ENCODE assay signal across 8 mouse cellular contexts in the genomic region with DNA sequence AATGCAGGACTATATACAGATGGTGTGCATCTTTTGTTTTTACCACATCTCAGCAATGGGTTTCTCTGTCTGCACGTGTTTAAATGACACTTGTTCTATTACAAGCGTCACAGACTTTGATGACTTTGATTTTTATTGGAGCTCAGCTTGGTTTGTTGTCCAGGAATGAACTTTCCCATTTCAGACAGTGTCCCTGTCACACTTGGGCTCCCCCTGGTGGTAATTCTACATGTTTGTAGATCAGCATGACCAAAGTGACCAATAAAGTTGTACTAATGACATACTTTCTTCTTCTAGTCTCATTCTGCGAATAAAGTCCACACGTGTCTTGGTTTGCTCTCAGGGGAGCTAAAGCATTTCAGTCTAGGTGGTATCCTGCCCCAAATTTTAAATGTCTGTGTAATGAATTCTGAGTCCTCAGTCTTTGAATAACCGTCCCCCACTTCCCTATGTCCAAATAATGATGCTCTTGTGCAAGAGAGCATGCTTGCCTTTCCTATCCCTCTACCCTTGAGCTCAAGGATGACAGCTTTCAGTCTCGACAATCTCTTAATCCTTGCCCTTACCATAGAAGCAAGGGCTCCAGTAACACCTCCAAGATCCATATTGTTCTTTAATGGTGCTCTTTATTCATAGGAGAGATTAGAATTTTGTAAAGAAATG. TPM values are rescaled to one million over a fixed set of nuclear protein-coding genes. Genes with fewer than 3 reads are reported as not detected.
A peak's percentile ranks its signal among the peaks of the same experiment; 100 is the strongest.
DNase-seq lines count a peak whose midpoint lies in the region; ATAC-seq and TF ChIP-seq lines count a peak whose summit lies in the region.
"Had no signal": no experiment of that assay in that cellular context is flagged by ENCODE, and none has a peak within 500 bp of the region (broad histone marks: within the 10 kb centered on the region; RNA-seq: fewer than 3 reads in every experiment).

No protein-coding gene starts in this region.

- H3K27me3 ChIP-seq in kidney, adult 2 months (replicated peaks; ENCODE audit: control insufficient read depth, insufficient read depth, low read length), result no peaks in the 10 kb centered on the region
- H3K27me3 ChIP-seq in kidney, embryonic 16.5 days (ENCODE audit: insufficient read depth, low read length), result no peaks in the 10 kb centered on the region
- H3K27me3 ChIP-seq in CH12.LX (replicated peaks), result no peaks in the 10 kb centered on the region
- H3K27me3 ChIP-seq in neural tube, embryonic 11.5 days (ENCODE audit: control insufficient read depth, insufficient read depth, low read length), result no peaks in the 10 kb centered on the region
- H3K27me3 ChIP-seq: lung, embryonic 15.5 days had no signal

- peak; percentile 51 for TF ChIP-seq RAD21 in CH12.LX (IDR thresholded peaks at IDR 0.05; ENCODE audit: low read depth, low read length)

- TF ChIP-seq CTCF in kidney, adult 2 months (conservative IDR thresholded peaks at IDR 0.05; ENCODE audit: insufficient read depth, insufficient read length, low read depth, low read length), result peak; percentile 43
- peak; percentile 75 for TF ChIP-seq CTCF in CH12.LX (conservative IDR thresholded peaks at IDR 0.05 in 1 of 2, IDR thresholded peaks at IDR 0.05 in 1 of 2; ENCODE audit: low read depth in 2 of 2, low read length in 2 of 2)
- TF ChIP-seq CTCF in layer of hippocampus, adult 2 months (conservative IDR thresholded peaks at IDR 0.05), result peak; percentile 86

- H3K36me3 ChIP-seq in kidney, adult 2 months (ENCODE audit: control insufficient read depth, insufficient read depth, low read length), result no peaks in the 10 kb centered on the region
- no peaks in the 10 kb centered on the region for H3K36me3 ChIP-seq in kidney, embryonic 16.5 days (ENCODE audit: insufficient read depth, low read length)
- no peaks in the 10 kb centered on the region for H3K36me3 ChIP-seq in CH12.LX (replicated peaks in 1 of 2; ENCODE audit: control insufficient read depth in 1 of 2, insufficient read depth in 1 of 2, low read length in 1 of 2)
- no peaks in the 10 kb centered on the region for H3K36me3 ChIP-seq in neural tube, embryonic 11.5 days (ENCODE audit: control insufficient read depth, insufficient read depth, low read length)
- H3K36me3 ChIP-seq: lung, embryonic 15.5 days had no signal

- TF ChIP-seq POLR2A in kidney, adult 2 months (IDR thresholded peaks at IDR 0.05; ENCODE audit: low read depth, low read length), result no peak
- TF ChIP-seq POLR2A in CH12.LX (IDR thresholded peaks at IDR 0.05; ENCODE audit: low read depth, low read length), result no peak

- H3K27ac ChIP-seq in kidney, adult 2 months (ENCODE audit: insufficient read depth, low read depth, low read length), result no peak overlapping the region
- H3K27ac ChIP-seq in kidney, embryonic 16.5 days (ENCODE audit: low read length), result no peak overlapping the region
- H3K27ac ChIP-seq in CH12.LX (ENCODE audit: insufficient read depth, low read depth), result no peak overlapping the region
- no peak overlapping the region for H3K27ac ChIP-seq in layer of hippocampus, adult 2 months
- no peak overlapping the region for H3K27ac ChIP-seq in neural tube, embryonic 11.5 days (ENCODE audit: low read depth, low read length)
- H3K27ac ChIP-seq: lung, embryonic 15.5 days had no signal

- in situ Hi-C loops in CH12.LX (cut with MboI; ENCODE audit: low pct_ligation_motif_present, low pct_unique_long_range_greater_than_20kb, low sequenced_read_pairs), result no loop called here

- H3K4me3 ChIP-seq in kidney, adult 2 months (ENCODE audit: insufficient read depth, low read depth, low read length), result no peak overlapping the region
- H3K4me3 ChIP-seq in kidney, embryonic 16.5 days (ENCODE audit: low read length), result no peak overlapping the region
- H3K4me3 ChIP-seq in CH12.LX (replicated peaks in 1 of 3; ENCODE audit: low read depth in 2 of 3, low read length in 2 of 3, poor library complexity in 1 of 3), result no peak overlapping the region
- no peak overlapping the region for H3K4me3 ChIP-seq in layer of hippocampus, adult 2 months
- H3K4me3 ChIP-seq in neural tube, embryonic 11.5 days (ENCODE audit: low read depth, low read length), result no peak overlapping the region
- H3K4me3 ChIP-seq: lung, embryonic 15.5 days had no signal

- H3K4me1 ChIP-seq in kidney, adult 2 months (ENCODE audit: control insufficient read depth, insufficient read depth, low read length), result no peaks in the 10 kb centered on the region; the same call in 1 of the 2 replicates
- H3K4me1 ChIP-seq in kidney, embryonic 16.5 days (ENCODE audit: insufficient read depth, low read length), result no peaks in the 10 kb centered on the region
- no peaks in the 10 kb centered on the region for H3K4me1 ChIP-seq in CH12.LX (ENCODE audit: control insufficient read depth in 1 of 2, insufficient read depth in 2 of 2)
- no peaks in the 10 kb centered on the region for H3K4me1 ChIP-seq in neural tube, embryonic 11.5 days (ENCODE audit: control insufficient read depth, insufficient read depth, low read length)
- H3K4me1 ChIP-seq: lung, embryonic 15.5 days had no signal

- WGBS in kidney, adult 2 months, result 35% methylated on average over 6 of the region's 6 CpGs
- WGBS in kidney, embryonic 16.5 days, result 52% methylated on average over 6 of the region's 6 CpGs
- 61% methylated on average over 6 of the region's 6 CpGs for WGBS in neural tube, embryonic 11.5 days

- no peak for TF ChIP-seq EP300 in CH12.LX (IDR thresholded peaks at IDR 0.05; ENCODE audit: low read length)

- DNase-seq in kidney, adult 2 months, result peak; percentile 60
- peak; percentile 52 for DNase-seq in CH12.LX (ENCODE audit: extremely low read depth)
- DNase-seq in R1 (ENCODE audit: low read depth, low spot score), result peak; percentile 67
- peak; percentile 83 for DNase-seq in embryo, embryonic 11 days
- DNase-seq in layer of hippocampus, adult 2 months (ENCODE audit: low spot score in 2 of 2), result peak; percentile 36 to 38
- DNase-seq in neural tube, embryonic 11.5 days (ENCODE audit: low spot score), result peak; percentile 53

- H3K79me2 ChIP-seq in CH12.LX (replicated peaks; ENCODE audit: control insufficient read depth, extremely low read depth, insufficient read depth, poor library complexity, severe bottlenecking), result no peaks in the 10 kb centered on the region

- no peak for ATAC-seq in kidney, embryonic 16.5 days (ENCODE audit: low FRiP score, low TSS enrichment)
- no peak for ATAC-seq in neural tube, embryonic 11.5 days (ENCODE audit: insufficient read depth, low FRiP score, low TSS enrichment)

- peaks cover 6% of the 10 kb centered on the region for H3K9me3 ChIP-seq in kidney, embryonic 16.5 days (ENCODE audit: low read length)
- no peaks in the 10 kb centered on the region for H3K9me3 ChIP-seq in CH12.LX (replicated peaks; ENCODE audit: low read length)
- H3K9me3 ChIP-seq in neural tube, embryonic 11.5 days (ENCODE audit: control insufficient read depth, low read length), result no peaks in the 10 kb centered on the region
- H3K9me3 ChIP-seq: lung, embryonic 15.5 days had no signal

- no peak overlapping the region for H3K9ac ChIP-seq in kidney, embryonic 16.5 days (replicated peaks; ENCODE audit: low read length)
- no peak overlapping the region for H3K9ac ChIP-seq in CH12.LX (ENCODE audit: insufficient read depth, low read depth)
- H3K9ac ChIP-seq in neural tube, embryonic 11.5 days (ENCODE audit: low read length), result no peak overlapping the region
- H3K9ac ChIP-seq: lung, embryonic 15.5 days had no signal

- no peak overlapping the region for H3K4me2 ChIP-seq in kidney, embryonic 16.5 days (replicated peaks; ENCODE audit: low read depth, low read length)
- 0 out of 2 replicates have a peak overlapping the region, but pooled peaks have one; percentile 36 for H3K4me2 ChIP-seq in CH12.LX (ENCODE audit: insufficient read depth, low read depth, poor library complexity, severe bottlenecking)
- no peak overlapping the region for H3K4me2 ChIP-seq in neural tube, embryonic 11.5 days (ENCODE audit: low read depth)
- H3K4me2 ChIP-seq: lung, embryonic 15.5 days had no signal

- dilution Hi-C loops in CH12.LX (cut with MboI; ENCODE audit: extremely low pct_ligation_motif_present, extremely low pct_unique_long_range_greater_than_20kb, low sequenced_read_pairs), result no loop called here

RNA-seq across cellular contexts. Expression of gene Taar9, which starts 1.9 kb away (rescaled TPM):
- not detected in 2 replicates for polyA plus RNA-seq in kidney, adult 2 months (2012; rRNA removed)
- polyA plus RNA-seq in kidney, embryonic 16.5 days (2015; fragmentation: Nextera tagmentation; extraction: Ambion mirVana), result not detected in 2 replicates
- not detected in 2 replicates for total RNA-seq in CH12.LX (2012; rRNA removed)
- total RNA-seq in CH12.LX (2014; rRNA removed), result not detected in 2 replicates
- not detected in 2 replicates for polyA plus RNA-seq in CH12.LX (2012; ENCODE audit: insufficient read length, low read depth)
- total RNA-seq in layer of hippocampus, adult 2 months (2021), result not detected
- not detected in 2 replicates for polyA plus RNA-seq in neural tube, embryonic 11.5 days (2014; fragmentation: Nextera tagmentation; extraction: Ambion mirVana)
- polyA plus RNA-seq: lung, embryonic 15.5 days had no signal

RNA-seq across cellular contexts. Expression of gene Taar8c, which starts 9.5 kb away (rescaled TPM):
- not detected in 2 replicates for polyA plus RNA-seq in kidney, adult 2 months (2012; rRNA removed)
- polyA plus RNA-seq in kidney, embryonic 16.5 days (2015; fragmentation: Nextera tagmentation; extraction: Ambion mirVana), result not detected in 2 replicates
- total RNA-seq in CH12.LX (2012; rRNA removed) (not detected in 2 replicates), CH12.LX (2014; rRNA removed) (not detected in 2 replicates)
- polyA plus RNA-seq in CH12.LX (2012; ENCODE audit: insufficient read length, low read depth), result not detected in 2 replicates
- total RNA-seq in layer of hippocampus, adult 2 months (2021), result not detected
- polyA plus RNA-seq in neural tube, embryonic 11.5 days (2014; fragmentation: Nextera tagmentation; extraction: Ambion mirVana), result not detected in 2 replicates
- polyA plus RNA-seq: lung, embryonic 15.5 days had no signal

RNA-seq across cellular contexts. Expression of gene Taar8b, which starts 19.2 kb away (rescaled TPM):
- polyA plus RNA-seq in kidney, adult 2 months (2012; rRNA removed), result not detected in 2 replicates
- not detected in 2 replicates for polyA plus RNA-seq in kidney, embryonic 16.5 days (2015; fragmentation: Nextera tagmentation; extraction: Ambion mirVana)
- total RNA-seq in CH12.LX (2012; rRNA removed) (not detected in 2 replicates), CH12.LX (2014; rRNA removed) (not detected in 2 replicates)
- not detected in 2 replicates for polyA plus RNA-seq in CH12.LX (2012; ENCODE audit: insufficient read length, low read depth)
- total RNA-seq in layer of hippocampus, adult 2 months (2021), result not detected
- not detected in 2 replicates for polyA plus RNA-seq in neural tube, embryonic 11.5 days (2014; fragmentation: Nextera tagmentation; extraction: Ambion mirVana)
- polyA plus RNA-seq: lung, embryonic 15.5 days had no signal

RNA-seq across cellular contexts. Expression of gene Taar8a, which starts 34.9 kb away (rescaled TPM):
- polyA plus RNA-seq in kidney, adult 2 months (2012; rRNA removed), result not detected in 2 replicates
- polyA plus RNA-seq in kidney, embryonic 16.5 days (2015; fragmentation: Nextera tagmentation; extraction: Ambion mirVana), result not detected in 2 replicates
- not detected in 2 replicates for total RNA-seq in CH12.LX (2012; rRNA removed)
- total RNA-seq in CH12.LX (2014; rRNA removed), result not detected in 2 replicates
- not detected in 2 replicates for polyA plus RNA-seq in CH12.LX (2012; ENCODE audit: insufficient read length, low read depth)
- not detected for total RNA-seq in layer of hippocampus, adult 2 months (2021)
- not detected in 2 replicates for polyA plus RNA-seq in neural tube, embryonic 11.5 days (2014; fragmentation: Nextera tagmentation; extraction: Ambion mirVana)
- polyA plus RNA-seq: lung, embryonic 15.5 days had no signal

RNA-seq across cellular contexts. Expression of gene Stx7, which starts 37.9 kb away (rescaled TPM):
- polyA plus RNA-seq in kidney, adult 2 months (2012; rRNA removed), result 168 and 197 TPM in 2 replicates
- polyA plus RNA-seq in kidney, embryonic 16.5 days (2015; fragmentation: Nextera tagmentation; extraction: Ambion mirVana), result 127 and 146 TPM in 2 replicates
- total RNA-seq in CH12.LX (2012; rRNA removed), result 92.8 and 117 TPM in 2 replicates
- 176 and 194 TPM in 2 replicates for total RNA-seq in CH12.LX (2014; rRNA removed)
- 102 TPM in 2 replicates for polyA plus RNA-seq in CH12.LX (2012; ENCODE audit: insufficient read length, low read depth)
- total RNA-seq in layer of hippocampus, adult 2 months (2021), result 100 to 1,000 TPM; 131 to 136 TPM
- 112 and 126 TPM in 2 replicates for polyA plus RNA-seq in neural tube, embryonic 11.5 days (2014; fragmentation: Nextera tagmentation; extraction: Ambion mirVana)
